Mouse (Mus musculus): ENCODE measurements around the gene Pdcd1lg2.

DNA sequence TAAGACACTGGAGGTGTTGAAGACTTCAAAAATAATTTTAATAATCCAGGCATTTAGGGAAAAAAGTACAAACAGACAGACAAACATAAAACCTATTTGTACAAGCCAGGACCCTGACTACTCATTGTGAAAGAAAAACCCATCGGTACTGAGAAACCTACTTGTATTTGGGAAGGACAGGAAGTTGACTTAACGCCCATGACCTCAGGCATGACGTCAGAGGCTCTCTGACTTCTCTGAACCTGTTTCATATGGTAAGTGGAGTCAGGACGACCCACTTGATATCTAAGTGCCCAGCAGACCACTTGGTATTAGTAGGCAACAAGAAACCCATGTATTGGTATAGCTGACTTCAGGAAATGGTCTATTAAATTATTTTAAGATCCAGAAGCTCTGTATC is 19.4 kb upstream of the Pdcd1lg2 start:
- TF ChIP-seq POLR2A (IDR thresholded peaks at IDR 0.05; ENCODE audit: borderline replicate concordance, insufficient read depth, low read length) (no peak), CTCF (IDR thresholded peaks at IDR 0.05; ENCODE audit: borderline replicate concordance, insufficient read depth, low read depth, low read length) (no peak)
